Mouse (Mus musculus) hindbrain, postnatal 0 days (tissue): ENCODE data around the gene Pla2g2c. TPM values are rescaled to one million over a fixed set of nuclear protein-coding genes. Genes with fewer than 3 reads are reported as not detected.

Experiments
- ATAC-seq: fragments of 200-750 bp; cut with Nextera tagmentation; 2 replicates; pipeline ENCODE4 v1.8.0; 2017; ENCODE audit warnings: mild to moderate bottlenecking, moderate TSS enrichment, moderate library complexity
- DNase-seq: peaks from one replicate; pipeline ENCODE4 v3.0.0-alpha.2; 2015; ENCODE audit warnings: low spot score
- H3K27ac ChIP-seq: fragments of 300-500 bp; sonication (generic); 2 replicates; pipeline ENCODE4 v1.5.1; 2014; ENCODE audit warnings: mild to moderate bottlenecking
- H3K27me3 ChIP-seq: fragments of 300-500 bp; sonication (generic); 2 replicates; pipeline ENCODE4 v1.6.1; 2014; ENCODE audit warnings: low read length, mixed read lengths; ENCODE audit not compliant: insufficient read depth
- H3K36me3 ChIP-seq: fragments of 300-500 bp; sonication (generic); 2 replicates; pipeline ENCODE4 v1.6.1; 2014; ENCODE audit warnings: low read length, mixed read lengths; ENCODE audit not compliant: insufficient read depth
- H3K4me1 ChIP-seq: fragments of 300-500 bp; sonication (generic); 2 replicates; pipeline ENCODE4 v1.6.1; 2014; ENCODE audit warnings: antibody characterized with exemption, low read length, mixed read lengths; ENCODE audit not compliant: insufficient read depth
- H3K4me2 ChIP-seq: fragments of 300-500 bp; sonication (generic); 2 replicates; pipeline ENCODE4 v1.6.1; 2014; ENCODE audit warnings: low read depth, mild to moderate bottlenecking, low read length, moderate library complexity, mixed read lengths
- H3K4me3 ChIP-seq: fragments of 300-500 bp; sonication (generic); 2 replicates; pipeline ENCODE4 v1.5.1; 2014; ENCODE audit warnings: low read length
- H3K9ac ChIP-seq: fragments of 300-500 bp; sonication (generic); replicated peaks from 2 replicates; pipeline ENCODE4 v1.6.1; 2014; ENCODE audit warnings: mild to moderate bottlenecking, low read length, moderate library complexity, mixed read lengths
- H3K9me3 ChIP-seq: fragments of 300-500 bp; sonication (generic); 2 replicates; pipeline ENCODE4 v1.6.1; 2016; ENCODE audit warnings: low read length, mixed read lengths
- CTCF ChIP-seq: IDR thresholded peaks from 2 replicates; pipeline ENCODE4 v1.5.1; 2016; ENCODE audit warnings: antibody characterized with exemption, control low read depth, low read depth
- WGBS: fragments of 180-500 bp; shearing (Covaris S2); extraction: QIAGEN DNeasy Blood & Tissue Kit; methylation state at CpG from one replicate; pipeline ENCODE4 v1.1.7; 2014; 5-methylcytosine and 5-hydroxymethylcytosine counted together
- polyA plus RNA-seq: library from polyadenylated mRNA; unstranded; fragments of >200 nt; fragmentation: Nextera tagmentation; extraction: Ambion mirVana; gene quantifications from 2 replicates; pipeline ENCODE4 v1.2.1, GENCODE M21; 2015
- total RNA-seq: library from RNA; depleted of rRNA; stranded (reverse); fragments of >200 nt; gene quantifications from 2 replicates; pipeline ENCODE4 v1.2.3, GENCODE M21; 2014

Gene Pla2g2c
- total and polyA plus RNA-seq, 2 experiments from 2014 or later = 0.26 to 0.93 TPM

DNA sequence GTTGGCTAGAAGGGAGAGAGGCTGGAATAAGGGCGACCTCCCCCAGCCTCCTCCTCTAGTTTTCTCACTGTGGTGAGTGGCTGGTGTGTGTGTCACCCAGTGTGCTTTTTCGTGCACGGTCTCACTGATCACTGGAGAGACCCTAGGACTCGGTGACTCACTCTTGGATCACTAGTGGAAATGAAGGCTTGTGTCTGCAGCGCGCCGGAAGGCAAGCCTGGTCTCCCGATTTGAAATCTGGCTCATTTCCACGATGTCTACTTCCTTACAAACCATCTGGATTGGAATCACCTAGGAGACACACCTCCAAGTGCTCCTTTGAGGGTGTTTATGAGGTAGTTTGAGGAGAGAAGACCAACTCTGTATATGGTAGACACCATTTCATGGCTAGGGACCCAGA, 22.3 kb downstream of the Pla2g2c start:
- TF ChIP-seq CTCF = no peak
- Histone ChIP-seq H3K9ac (no peak overlapping the region), H3K4me2 (no peak overlapping the region), H3K36me3 (no peaks in the 10 kb centered on the region), H3K4me3 (no peak overlapping the region), H3K27ac (no peak overlapping the region), H3K4me1 (no peaks in the 10 kb centered on the region; the same call in 1 of the 2 replicates), H3K27me3 (no peaks in the 10 kb centered on the region), H3K9me3 (no peaks in the 10 kb centered on the region)
- 90% methylated on average over 9 of the region's 9 CpGs for WGBS
- no peak for ATAC-seq
- DNase-seq = no peak

DNA sequence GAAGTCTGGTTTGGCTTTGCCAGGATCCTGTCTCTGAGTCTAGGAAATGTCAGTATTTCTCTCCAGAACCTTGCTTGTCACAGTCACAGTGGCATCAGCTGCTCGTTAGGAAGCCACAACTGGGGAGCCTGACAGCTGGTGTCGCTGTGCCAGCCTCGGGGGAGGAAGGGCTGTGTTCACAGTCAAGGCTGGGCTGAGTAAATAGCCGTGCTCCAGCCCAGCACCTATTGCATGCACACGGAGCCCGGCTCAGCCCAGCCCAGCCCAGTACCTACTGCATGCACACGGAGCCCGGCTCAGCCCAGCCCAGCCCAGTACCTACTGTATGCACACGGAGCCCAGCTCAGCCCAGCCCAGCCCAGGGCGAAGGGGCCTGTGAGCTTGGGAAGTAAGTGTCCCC, 23.3 kb downstream of the Pla2g2c start:
- Histone ChIP-seq H3K4me2 (no peak overlapping the region), H3K4me1 (no peaks in the 10 kb centered on the region; the same call in 1 of the 2 replicates), H3K27me3 (no peaks in the 10 kb centered on the region), H3K27ac (no peak overlapping the region), H3K9ac (no peak overlapping the region), H3K36me3 (no peaks in the 10 kb centered on the region), H3K9me3 (no peaks in the 10 kb centered on the region), H3K4me3 (no peak overlapping the region)
- WGBS = 46% methylated on average over 10 of the region's 10 CpGs
- TF ChIP-seq CTCF = no peak
- ATAC-seq = peak; percentile 52
- peak; percentile 44 for DNase-seq

DNA sequence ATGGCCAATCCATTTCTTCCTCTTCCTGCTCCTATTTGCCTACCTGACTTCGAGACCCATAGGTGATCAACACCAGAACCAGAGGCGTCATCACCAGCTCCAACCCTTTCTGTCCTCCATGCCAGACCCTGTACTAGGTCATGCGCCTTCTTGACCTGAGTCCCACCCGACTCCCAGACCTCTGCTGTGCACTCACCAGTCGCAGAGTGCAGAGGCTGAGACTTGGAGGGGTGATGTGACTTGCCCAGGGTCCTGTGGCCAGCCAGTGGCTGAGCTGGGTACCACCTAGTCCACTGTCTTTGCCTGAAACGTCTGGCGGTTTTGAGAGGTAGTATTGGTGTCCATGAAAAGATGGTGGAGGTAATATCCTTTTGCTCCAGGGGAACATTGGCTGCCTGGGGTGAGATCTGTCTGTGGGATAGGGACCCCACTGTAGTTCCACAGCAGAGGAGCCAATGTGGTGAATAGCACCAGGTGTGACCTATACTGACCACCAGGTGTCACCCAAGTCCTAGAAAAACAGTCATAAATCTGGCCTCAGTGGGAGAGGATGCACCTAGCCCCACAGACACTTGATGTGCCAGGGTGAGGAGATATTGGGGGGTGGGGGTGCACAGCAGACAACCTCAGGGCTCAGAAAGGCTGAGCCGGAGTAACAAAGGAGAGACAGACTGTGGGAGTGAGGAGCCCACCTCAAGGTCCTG, 23.9 kb downstream of the Pla2g2c start:
- no peak overlapping the region for H3K4me2 ChIP-seq
- H3K36me3 ChIP-seq = no peaks in the 10 kb centered on the region
- H3K27me3 ChIP-seq = no peaks in the 10 kb centered on the region
- TF ChIP-seq CTCF = peak; percentile 91
- ATAC-seq (peak; percentile 65), DNase-seq (peak; percentile 83)
- 54% methylated on average over 8 of the region's 8 CpGs for WGBS
- no peaks in the 10 kb centered on the region; the same call in 1 of the 2 replicates for H3K4me1 ChIP-seq
- H3K4me3 ChIP-seq = no peak overlapping the region
- no peak overlapping the region for H3K9ac ChIP-seq
- H3K9me3 ChIP-seq = no peaks in the 10 kb centered on the region
- no peak overlapping the region for H3K27ac ChIP-seq

DNA sequence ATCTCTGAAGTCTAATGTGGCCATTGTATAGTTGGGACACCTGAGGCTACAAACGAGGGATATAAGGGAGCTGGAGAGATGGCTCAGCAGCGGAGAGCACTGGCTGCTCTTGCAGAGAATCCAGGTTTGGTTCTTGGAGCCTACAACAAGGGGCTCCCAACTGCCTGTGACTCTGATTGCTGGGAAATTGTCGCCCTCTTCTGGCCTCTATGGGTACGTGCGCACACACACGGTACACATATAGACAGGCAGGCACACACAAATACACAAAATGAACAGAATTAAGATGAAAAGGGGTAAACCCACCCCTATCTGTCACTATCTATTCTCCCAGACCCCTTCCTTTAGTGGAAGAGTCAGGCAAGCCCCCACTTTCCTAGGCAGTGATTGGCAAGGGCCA, 28.0 kb downstream of the Pla2g2c start:
- Histone ChIP-seq H3K4me1 (no peaks in the 10 kb centered on the region; the same call in 1 of the 2 replicates), H3K9ac (no peak overlapping the region), H3K9me3 (no peaks in the 10 kb centered on the region), H3K36me3 (no peaks in the 10 kb centered on the region), H3K4me2 (no peak overlapping the region), H3K27ac (no peak overlapping the region), H3K27me3 (no peaks in the 10 kb centered on the region), H3K4me3 (no peak overlapping the region)
- 95% methylated on average over 6 of the region's 6 CpGs for WGBS
- TF ChIP-seq CTCF = peak; percentile 29
- ATAC-seq (no peak), DNase-seq (no peak)

DNA sequence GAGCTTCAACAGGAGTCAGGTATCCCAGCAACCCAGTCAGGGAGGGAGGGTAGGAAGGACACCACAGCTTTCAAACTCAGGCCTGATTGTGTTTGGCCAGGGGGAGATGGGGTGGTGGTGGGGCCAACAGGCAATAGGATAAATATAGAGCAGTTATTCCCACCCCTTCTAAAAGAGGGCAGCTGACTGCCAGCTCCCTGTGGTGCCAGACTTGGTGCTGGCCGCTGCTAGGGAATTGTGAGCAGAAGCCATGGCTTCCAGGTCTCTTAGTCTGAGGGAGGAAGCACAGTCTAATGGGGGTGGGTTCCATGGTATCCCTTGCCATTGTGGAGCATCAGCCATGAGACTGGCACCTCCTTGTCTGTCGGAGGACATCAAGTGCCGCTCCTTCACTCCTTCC, 29.0 kb downstream of the Pla2g2c start:
- Histone ChIP-seq H3K4me1 (no peaks in the 10 kb centered on the region), H3K36me3 (no peaks in the 10 kb centered on the region), H3K9me3 (no peaks in the 10 kb centered on the region), H3K27me3 (no peaks in the 10 kb centered on the region), H3K4me2 (no peak overlapping the region), H3K9ac (no peak overlapping the region), H3K27ac (no peak overlapping the region), H3K4me3 (no peak overlapping the region)
- 70% methylated on average over 3 of the region's 3 CpGs for WGBS
- DNase-seq (no peak), ATAC-seq (0 out of 2 replicates have a peak, but pooled peaks have one; percentile 2)
- no peak for TF ChIP-seq CTCF

DNA sequence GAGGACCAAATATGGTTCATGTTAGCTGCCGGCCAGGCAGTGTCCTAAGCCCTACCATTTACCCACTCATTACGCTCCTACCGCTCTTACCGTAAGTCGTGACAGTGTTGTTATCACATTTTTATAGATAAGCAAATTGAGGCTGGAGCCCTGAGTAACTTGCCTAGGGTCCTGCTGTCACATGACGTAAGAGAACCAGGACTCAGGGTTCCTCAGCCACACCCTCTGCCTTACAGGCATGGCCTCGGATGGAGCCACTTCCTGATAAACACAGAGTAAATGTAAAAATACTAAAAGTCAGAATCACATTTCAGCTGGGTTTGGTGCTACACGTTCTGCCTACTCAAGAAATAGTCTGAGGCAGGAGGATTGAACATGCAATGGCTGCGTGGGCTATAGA, 29.8 kb downstream of the Pla2g2c start:
- TF ChIP-seq CTCF = no peak
- Histone ChIP-seq H3K9me3 (no peaks in the 10 kb centered on the region), H3K4me2 (no peak overlapping the region), H3K36me3 (no peaks in the 10 kb centered on the region), H3K4me3 (no peak overlapping the region), H3K9ac (no peak overlapping the region), H3K27me3 (no peaks in the 10 kb centered on the region), H3K4me1 (no peaks in the 10 kb centered on the region), H3K27ac (no peak overlapping the region)
- DNase-seq (no peak), ATAC-seq (no peak)
- 91% methylated on average over 9 of the region's 9 CpGs for WGBS

GRCm38 (mm10) chr4:138755439-138755838, 30.8 kb downstream of the Pla2g2c start:
- no peak for DNase-seq
- 45% methylated on average over 4 of the region's 4 CpGs for WGBS
- no peak for TF ChIP-seq CTCF
- H3K4me3 ChIP-seq = no peak overlapping the region
- no peak overlapping the region; the same call in 1 of the 2 replicates for H3K27ac ChIP-seq
- no peak overlapping the region for H3K9ac ChIP-seq
- H3K4me1 ChIP-seq = no peaks in the 10 kb centered on the region
- H3K27me3 ChIP-seq = no peaks in the 10 kb centered on the region
- H3K4me2 ChIP-seq = no peak overlapping the region
- no peaks in the 10 kb centered on the region for H3K9me3 ChIP-seq
- no peaks in the 10 kb centered on the region for H3K36me3 ChIP-seq
- no peak for ATAC-seq
